Mouse (Mus musculus): ENCODE measurements around the gene 2310079G19Rik. TPM values are rescaled to one million over a fixed set of nuclear protein-coding genes. Genes with fewer than 3 reads are reported as not detected.

The 2310079G19Rik gene
- total RNA-seq, 1 experiment = not detected

DNA sequence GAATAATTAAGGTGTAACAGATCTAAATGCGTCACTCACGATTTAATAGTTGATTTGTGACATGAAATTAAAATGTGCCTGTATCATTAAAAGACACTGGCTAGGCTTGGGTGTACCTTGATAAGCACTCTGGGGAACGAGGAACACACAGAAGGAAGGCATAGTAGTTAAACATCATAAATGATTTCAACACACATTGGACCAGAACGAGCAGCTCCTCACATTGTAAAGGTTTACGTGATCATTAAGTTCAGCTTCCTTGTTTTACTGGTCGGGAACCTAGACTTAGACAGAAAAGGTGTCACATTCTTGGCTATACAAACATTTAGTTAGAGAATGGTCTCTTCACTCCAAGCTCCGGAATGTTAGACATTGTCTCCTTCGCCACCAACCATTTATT, 27.2 kb downstream of the 2310079G19Rik start:
- no peak for DNase-seq (ENCODE audit: low read depth, low spot score)
- in situ Hi-C loops (cut with MboI; ENCODE audit: low sequenced_read_pairs in 2 of 2, unreplicated experiment in 2 of 2) = no loop called here
- Histone ChIP-seq H3K27ac (ENCODE audit: insufficient read depth, low read depth, low read length, poor library complexity, severe bottlenecking) (no peak overlapping the region), H3K9me3 (ENCODE audit: control insufficient read depth, insufficient read depth, low read depth, low read length) (no peaks in the 10 kb centered on the region), H3K4me3 (ENCODE audit: insufficient read depth in 1 of 2, low read depth in 1 of 2, low read length in 2 of 2, poor library complexity in 1 of 2, severe bottlenecking in 1 of 2) (no peak overlapping the region), H3K36me3 (ENCODE audit: control insufficient read depth, insufficient read depth, low read length, poor library complexity, severe bottlenecking) (no peaks in the 10 kb centered on the region), H3K4me1 (ENCODE audit: control insufficient read depth in 2 of 2, insufficient read depth in 2 of 2, low read length in 2 of 2, poor library complexity in 1 of 2) (no peaks in the 10 kb centered on the region), H3K9ac (ENCODE audit: insufficient read depth, low read depth, low read length, poor library complexity, severe bottlenecking) (no peak overlapping the region)
- no peak for TF ChIP-seq ZC3H11A (IDR thresholded peaks at IDR 0.05; ENCODE audit: borderline replicate concordance, low read depth, low read length)
- no peak for TF ChIP-seq ZNF384 (IDR thresholded peaks at IDR 0.05; ENCODE audit: low read depth, low read length)
- TF ChIP-seq MAFK (IDR thresholded peaks at IDR 0.05; ENCODE audit: insufficient read depth, low read depth, low read length) = no peak
- TF ChIP-seq HCFC1 (IDR thresholded peaks at IDR 0.05; ENCODE audit: borderline replicate concordance, insufficient read depth, low read length) = no peak
- TF ChIP-seq CHD2 (IDR thresholded peaks at IDR 0.05; ENCODE audit: low read depth, low read length) = no peak

GRCm38 (mm10) chr16:88599504-88600237, 27.8 kb downstream of the 2310079G19Rik start:
- no peak for DNase-seq (ENCODE audit: low read depth, low spot score)
- no peaks in the 10 kb centered on the region for H3K36me3 ChIP-seq (ENCODE audit: control insufficient read depth, insufficient read depth, low read length, poor library complexity, severe bottlenecking)
- in situ Hi-C loops (cut with MboI; ENCODE audit: low sequenced_read_pairs in 2 of 2, unreplicated experiment in 2 of 2) = no loop called here
- H3K27ac ChIP-seq (ENCODE audit: insufficient read depth, low read depth, low read length, poor library complexity, severe bottlenecking) = no peak overlapping the region
- TF ChIP-seq MAFK (IDR thresholded peaks at IDR 0.05; ENCODE audit: insufficient read depth, low read depth, low read length) = no peak
- no peak for TF ChIP-seq HCFC1 (IDR thresholded peaks at IDR 0.05; ENCODE audit: borderline replicate concordance, insufficient read depth, low read length)
- no peak for TF ChIP-seq CHD2 (IDR thresholded peaks at IDR 0.05; ENCODE audit: low read depth, low read length)
- no peak for TF ChIP-seq ZC3H11A (IDR thresholded peaks at IDR 0.05; ENCODE audit: borderline replicate concordance, low read depth, low read length)
- no peak for TF ChIP-seq ZNF384 (IDR thresholded peaks at IDR 0.05; ENCODE audit: low read depth, low read length)
- H3K9ac ChIP-seq (ENCODE audit: insufficient read depth, low read depth, low read length, poor library complexity, severe bottlenecking) = no peak overlapping the region
- H3K4me3 ChIP-seq (ENCODE audit: insufficient read depth in 1 of 2, low read depth in 1 of 2, low read length in 2 of 2, poor library complexity in 1 of 2, severe bottlenecking in 1 of 2) = no peak overlapping the region
- H3K4me1 ChIP-seq (ENCODE audit: control insufficient read depth in 2 of 2, insufficient read depth in 2 of 2, low read length in 2 of 2, poor library complexity in 1 of 2) = no peaks in the 10 kb centered on the region
- H3K9me3 ChIP-seq (ENCODE audit: control insufficient read depth, insufficient read depth, low read depth, low read length) = no peaks in the 10 kb centered on the region

GRCm38 (mm10) chr16:88592758-88593157, 34.7 kb downstream of the 2310079G19Rik start:
- in situ Hi-C loops (cut with MboI; ENCODE audit: low sequenced_read_pairs in 2 of 2, unreplicated experiment in 2 of 2) = no loop called here

DNA sequence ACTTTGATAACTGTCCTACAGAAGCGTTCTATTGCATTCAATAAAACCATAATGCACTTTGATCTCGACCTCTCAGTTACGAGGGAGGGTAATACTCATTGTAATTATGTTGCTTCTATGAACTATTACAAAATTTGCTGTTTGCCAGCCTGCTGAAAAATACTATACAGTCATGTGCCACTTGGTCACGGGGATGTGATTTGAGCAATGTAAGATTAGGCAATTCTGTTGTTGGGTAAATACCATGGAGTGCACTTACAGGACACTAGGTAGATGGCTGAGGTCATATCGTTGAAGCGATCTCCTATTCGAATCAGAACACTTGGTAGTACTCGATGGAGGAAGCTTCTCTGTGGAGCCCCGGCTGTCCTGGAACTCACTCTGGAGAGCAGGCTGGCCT, 44.1 kb downstream of the 2310079G19Rik start:
- no peaks in the 10 kb centered on the region for H3K36me3 ChIP-seq (ENCODE audit: control insufficient read depth, insufficient read depth, low read length, poor library complexity, severe bottlenecking)
- H3K9me3 ChIP-seq (ENCODE audit: control insufficient read depth, insufficient read depth, low read depth, low read length) = no peaks in the 10 kb centered on the region
- DNase-seq (ENCODE audit: low read depth, low spot score) = no peak
- no peak for TF ChIP-seq ZC3H11A (IDR thresholded peaks at IDR 0.05; ENCODE audit: borderline replicate concordance, low read depth, low read length)
- no peak for TF ChIP-seq CHD2 (IDR thresholded peaks at IDR 0.05; ENCODE audit: low read depth, low read length)
- in situ Hi-C loops (cut with MboI; ENCODE audit: low sequenced_read_pairs in 2 of 2, unreplicated experiment in 2 of 2) = no loop called here
- H3K27ac ChIP-seq (ENCODE audit: insufficient read depth, low read depth, low read length, poor library complexity, severe bottlenecking) = no peak overlapping the region
- H3K9ac ChIP-seq (ENCODE audit: insufficient read depth, low read depth, low read length, poor library complexity, severe bottlenecking) = no peak overlapping the region
- H3K4me1 ChIP-seq (ENCODE audit: control insufficient read depth in 2 of 2, insufficient read depth in 2 of 2, low read length in 2 of 2, poor library complexity in 1 of 2) = no peaks in the 10 kb centered on the region
- H3K4me3 ChIP-seq (ENCODE audit: insufficient read depth in 1 of 2, low read depth in 1 of 2, low read length in 2 of 2, poor library complexity in 1 of 2, severe bottlenecking in 1 of 2) = no peak overlapping the region

More at GRCm38 (mm10) chr16:88592758-88593157, 34.7 kb downstream of the 2310079G19Rik start:
- Histone ChIP-seq H3K4me3 (ENCODE audit: insufficient read depth in 1 of 2, low read depth in 1 of 2, low read length in 2 of 2, poor library complexity in 1 of 2, severe bottlenecking in 1 of 2) (no peak overlapping the region), H3K36me3 (ENCODE audit: control insufficient read depth, insufficient read depth, low read length, poor library complexity, severe bottlenecking) (no peaks in the 10 kb centered on the region), H3K27ac (ENCODE audit: insufficient read depth, low read depth, low read length, poor library complexity, severe bottlenecking) (no peak overlapping the region), H3K9ac (ENCODE audit: insufficient read depth, low read depth, low read length, poor library complexity, severe bottlenecking) (no peak overlapping the region), H3K4me1 (ENCODE audit: control insufficient read depth in 2 of 2, insufficient read depth in 2 of 2, low read length in 2 of 2, poor library complexity in 1 of 2) (no peaks in the 10 kb centered on the region), H3K9me3 (ENCODE audit: control insufficient read depth, insufficient read depth, low read depth, low read length) (no peaks in the 10 kb centered on the region)
- TF ChIP-seq ZC3H11A (IDR thresholded peaks at IDR 0.05; ENCODE audit: borderline replicate concordance, low read depth, low read length) (no peak), HCFC1 (IDR thresholded peaks at IDR 0.05; ENCODE audit: borderline replicate concordance, insufficient read depth, low read length) (no peak), MAFK (IDR thresholded peaks at IDR 0.05; ENCODE audit: insufficient read depth, low read depth, low read length) (no peak), ZNF384 (IDR thresholded peaks at IDR 0.05; ENCODE audit: low read depth, low read length) (no peak), CHD2 (IDR thresholded peaks at IDR 0.05; ENCODE audit: low read depth, low read length) (no peak)
- peak; percentile 9 for DNase-seq (ENCODE audit: low read depth, low spot score)

Other genes with a start within 250 kb of the 2310079G19Rik start
- gene Cldn17, start 120.7 kb downstream of the 2310079G19Rik start, total RNA-seq (2012; rRNA removed) = not detected in 2 replicates
- gene Cldn8, start 64.5 kb downstream of the 2310079G19Rik start, total RNA-seq (2012; rRNA removed) = 0.09 TPM in 1 of 2 replicates, not detected in the other
- not detected in 2 replicates for gene Krtap24-1, start 15.4 kb downstream of the 2310079G19Rik start, total RNA-seq (2012; rRNA removed)
- not detected in 2 replicates for gene Krtap26-1, start 20.1 kb upstream of the 2310079G19Rik start, total RNA-seq (2012; rRNA removed)
- gene Krtap27-1, start 44.0 kb upstream of the 2310079G19Rik start, total RNA-seq (2012; rRNA removed) = not detected in 2 replicates
- not detected in 2 replicates for gene 2310061N02Rik, start 80.3 kb upstream of the 2310079G19Rik start, total RNA-seq (2012; rRNA removed)
- gene Krtap13-1, start 101.2 kb upstream of the 2310079G19Rik start, total RNA-seq (2012; rRNA removed) = not detected in 2 replicates
- not detected in 2 replicates for gene Krtap13, start 124.0 kb upstream of the 2310079G19Rik start, total RNA-seq (2012; rRNA removed)
- gene 2310034C09Rik, start 131.2 kb upstream of the 2310079G19Rik start, total RNA-seq (2012; rRNA removed) = not detected in 2 replicates
- not detected in 2 replicates for gene 2310057N15Rik, start 146.5 kb upstream of the 2310079G19Rik start, total RNA-seq (2012; rRNA removed)
- not detected in 2 replicates for gene Gm5965, start 150.2 kb upstream of the 2310079G19Rik start, total RNA-seq (2012; rRNA removed)
- gene Gm20741, start 184.6 kb upstream of the 2310079G19Rik start, total RNA-seq (2012; rRNA removed) = not detected in 2 replicates
- gene Krtap15, start 192.5 kb upstream of the 2310079G19Rik start, total RNA-seq (2012; rRNA removed) = not detected in 2 replicates
- gene Krtap14, start 198.5 kb upstream of the 2310079G19Rik start, total RNA-seq (2012; rRNA removed) = not detected in 2 replicates
- not detected in 2 replicates for gene Krtap19-1, start 241.7 kb upstream of the 2310079G19Rik start, total RNA-seq (2012; rRNA removed)
- not detected in 2 replicates for gene Krtap19-2, start 246.6 kb upstream of the 2310079G19Rik start, total RNA-seq (2012; rRNA removed)